Mouse (Mus musculus): ENCODE measurements at regions not wholly inside any gene's neighbourhood (a gene's known extent, or its start where the extent isn't known, plus 50 kb on each side); places are given as distances from the start of the nearest gene placed in this dataset.

DNA sequence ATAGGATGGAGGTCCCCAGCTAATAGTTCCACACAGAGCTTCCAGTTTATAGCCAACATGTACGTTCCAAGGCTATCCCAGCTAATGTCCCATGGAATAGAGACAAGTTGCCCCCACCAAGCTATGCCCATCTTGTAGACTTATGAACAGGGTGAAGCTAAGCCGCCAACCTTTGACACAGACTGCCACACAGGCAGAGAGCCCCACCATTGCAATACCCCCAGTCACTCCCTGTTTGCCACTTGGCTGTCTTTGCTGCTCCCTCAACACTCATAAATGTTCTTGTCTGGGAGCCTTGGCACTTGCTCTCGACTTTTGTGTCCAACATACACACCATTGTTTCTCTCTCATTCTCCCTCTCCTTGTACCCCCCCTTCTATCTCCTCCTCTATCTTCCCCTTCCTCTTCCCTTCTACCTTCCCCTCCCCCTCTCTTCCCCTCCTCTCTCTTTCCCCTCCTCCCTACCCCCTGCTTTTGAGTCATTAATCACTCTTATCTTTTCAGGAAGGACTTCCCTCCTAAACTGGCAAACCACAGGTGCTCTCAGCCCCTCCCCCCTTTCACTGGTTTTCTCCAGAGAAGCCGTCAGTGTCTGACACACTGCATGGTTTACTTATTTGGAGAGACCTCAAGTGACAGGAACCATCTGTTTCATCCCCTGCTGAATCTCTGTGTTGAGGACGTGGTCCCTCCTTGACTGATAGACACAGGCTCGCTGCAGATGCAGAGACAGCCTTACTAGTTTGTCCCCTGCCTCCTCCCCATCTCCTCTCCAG, 148.2 kb downstream of the Kdr start:
- in situ Hi-C loops (cut with MboI, MseI): no loop called here

DNA sequence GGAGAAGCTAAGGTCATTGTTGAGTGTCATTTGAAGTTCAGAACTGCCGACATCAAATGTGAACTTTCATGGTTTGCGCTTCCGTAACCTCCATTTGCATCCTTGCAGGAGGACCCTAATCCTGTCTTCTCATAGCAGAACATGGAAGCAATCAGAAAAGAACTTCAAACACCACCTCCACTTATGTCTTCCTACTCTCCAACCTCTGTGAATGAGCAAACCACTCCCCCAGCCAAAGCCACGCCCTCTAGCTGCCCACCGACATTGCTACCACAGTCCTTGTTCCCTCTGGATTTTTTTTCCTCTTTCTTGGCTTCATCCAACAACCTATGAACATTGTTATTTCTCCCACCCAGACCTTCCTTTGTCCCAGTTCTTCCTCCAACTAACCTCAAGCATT, 149.9 kb downstream of the Kdr start:
- in situ Hi-C loops (cut with MboI, MseI): no loop called here

DNA sequence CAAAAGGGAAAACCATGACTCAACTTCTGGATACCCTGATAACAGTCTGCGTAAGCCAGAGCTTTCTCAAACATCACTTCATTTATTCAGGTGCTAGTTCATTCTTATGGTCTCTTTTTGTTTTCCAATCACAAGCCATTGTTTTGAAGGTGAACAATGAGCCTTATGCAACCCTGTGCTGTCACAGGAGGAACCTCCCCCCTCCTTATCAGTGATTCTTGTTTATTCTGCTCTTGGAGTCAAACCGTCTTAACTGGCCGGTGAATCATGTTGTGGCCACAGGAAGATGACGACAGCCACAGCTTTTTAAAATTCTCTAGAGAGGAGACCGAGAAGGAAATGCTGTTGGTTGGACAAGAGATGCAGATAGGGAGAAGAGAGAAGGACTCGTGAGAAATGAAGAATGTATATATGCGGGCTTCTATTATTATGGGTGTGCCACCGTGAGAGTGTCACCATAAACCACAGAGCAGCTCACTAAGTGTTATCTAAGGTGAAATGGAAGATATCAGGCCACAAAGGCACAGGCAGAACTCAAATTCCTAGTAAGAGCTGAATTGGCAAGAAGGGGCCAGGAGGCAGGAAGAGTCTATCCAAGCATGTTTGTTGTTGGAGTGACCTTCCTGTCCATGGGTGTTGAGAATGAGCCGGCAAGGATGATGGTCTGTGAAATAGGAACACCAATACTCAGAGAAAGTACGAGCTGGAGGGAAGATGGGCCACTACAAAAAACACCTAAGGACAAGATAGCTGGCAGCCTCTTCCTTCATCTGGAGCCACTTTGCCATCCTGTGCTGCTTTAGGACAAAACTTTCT, 151.8 kb downstream of the Kdr start:
- in situ Hi-C loops (cut with MboI, MseI): no loop called here

DNA sequence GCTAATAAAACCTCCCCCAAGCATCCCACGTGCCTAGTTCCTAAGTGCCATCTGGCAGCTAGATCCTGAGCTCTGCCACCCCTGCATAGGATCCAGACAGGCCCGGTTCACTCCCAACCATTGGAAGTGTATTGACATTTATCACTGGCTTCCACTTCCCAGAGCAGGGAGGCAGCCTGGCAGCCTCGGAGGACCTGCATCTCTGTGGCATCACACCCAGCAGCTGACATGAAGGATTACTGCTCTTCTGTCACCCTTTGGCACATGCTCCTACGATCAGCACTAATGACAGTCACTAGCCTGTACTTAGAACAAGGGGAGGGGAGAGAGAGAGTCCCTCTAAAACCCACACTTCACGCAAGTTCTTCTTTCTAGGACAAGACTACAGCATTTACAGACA, 152.7 kb downstream of the Kdr start:
- in situ Hi-C loops (cut with MboI, MseI): no loop called here

DNA sequence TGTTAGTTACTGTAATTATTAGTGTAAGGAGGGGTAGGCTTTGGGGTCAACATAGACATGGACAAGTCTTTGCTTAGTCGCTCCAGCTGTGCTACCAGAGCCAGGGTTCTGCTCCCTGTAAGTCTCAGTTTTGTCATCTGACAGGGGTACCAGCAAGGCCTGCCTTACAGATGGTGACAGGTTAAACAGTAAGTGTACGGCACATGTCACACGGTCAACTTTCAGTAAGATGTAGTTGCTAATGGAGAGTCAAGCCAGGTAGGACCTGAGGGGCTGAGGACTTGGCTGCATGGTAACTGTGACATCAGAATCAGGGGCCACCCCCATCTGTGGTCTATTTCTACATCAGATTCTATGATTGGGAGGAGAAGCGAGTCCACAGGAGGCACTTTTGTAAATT, 153.6 kb downstream of the Kdr start:
- in situ Hi-C loops (cut with MboI, MseI): no loop called here

DNA sequence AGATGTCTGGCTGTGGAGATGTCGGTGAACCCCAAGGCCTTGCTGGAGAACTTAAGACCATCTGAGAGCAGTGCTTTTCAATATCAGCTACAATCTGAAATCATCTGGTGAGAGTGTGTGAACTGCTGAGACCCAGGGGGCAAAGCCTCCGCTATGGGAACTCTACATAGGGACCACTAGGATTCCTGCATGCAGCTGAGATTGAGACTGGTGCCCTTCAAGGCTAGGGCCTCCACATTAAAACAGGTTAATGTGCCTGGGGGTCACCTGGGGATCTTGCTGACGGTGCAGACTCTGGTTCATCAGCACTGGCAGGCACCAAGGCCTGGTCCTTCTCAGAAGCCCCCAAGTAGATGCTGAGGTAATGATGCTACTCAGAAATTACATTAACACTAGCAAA, 154.6 kb downstream of the Kdr start:
- in situ Hi-C loops (cut with MboI, MseI): no loop called here

DNA sequence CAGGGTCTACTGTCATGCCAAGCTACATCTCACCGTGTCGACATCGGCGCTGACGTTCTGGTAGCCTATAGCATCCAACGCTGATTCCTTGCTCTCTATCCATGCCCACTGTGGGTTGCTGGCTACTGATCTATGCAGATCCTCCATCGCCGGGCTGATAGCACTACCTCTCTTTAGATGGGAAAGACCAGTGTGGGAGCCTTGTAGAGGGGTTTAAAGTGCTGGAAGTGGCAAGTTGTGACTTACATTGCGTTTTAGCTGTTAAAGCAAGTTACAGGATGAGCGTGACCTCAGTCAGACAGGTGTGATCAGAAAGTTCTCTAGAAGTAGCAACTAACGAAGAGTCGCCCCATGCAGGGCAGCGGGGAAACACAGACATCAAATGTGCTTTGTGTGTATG, 160.9 kb downstream of the Kdr start:
- in situ Hi-C loops (cut with MboI, MseI): no loop called here

DNA sequence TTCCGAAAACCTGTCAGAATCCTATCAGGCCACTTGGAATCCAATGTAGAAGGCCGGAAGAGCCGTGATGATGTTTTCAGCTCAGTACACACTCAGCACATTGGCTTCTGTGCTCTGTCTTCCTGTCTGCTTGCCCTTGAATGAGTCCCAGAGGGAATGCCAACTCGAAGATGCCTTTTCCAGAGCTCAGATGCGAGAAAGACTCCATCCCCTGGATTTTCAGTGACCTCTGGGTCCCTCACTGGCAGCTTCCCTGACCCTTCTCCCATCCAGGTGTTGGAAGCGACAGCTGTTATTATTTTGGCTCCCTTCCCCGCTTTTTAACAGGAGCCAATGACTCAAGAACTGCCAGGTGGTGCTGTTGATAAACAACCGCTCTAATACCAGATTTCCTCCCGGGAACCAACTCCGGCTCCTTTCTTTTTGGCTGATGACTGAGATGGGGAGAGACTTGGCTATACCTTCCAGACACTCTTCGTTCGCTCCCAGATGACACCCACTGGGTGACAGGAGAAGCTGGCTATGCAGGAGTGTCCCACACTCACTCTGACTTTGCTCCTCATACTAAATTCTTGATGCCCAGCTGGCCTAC, 163.8 kb downstream of the Kdr start:
- in situ Hi-C loops (cut with MboI, MseI): no loop called here

DNA sequence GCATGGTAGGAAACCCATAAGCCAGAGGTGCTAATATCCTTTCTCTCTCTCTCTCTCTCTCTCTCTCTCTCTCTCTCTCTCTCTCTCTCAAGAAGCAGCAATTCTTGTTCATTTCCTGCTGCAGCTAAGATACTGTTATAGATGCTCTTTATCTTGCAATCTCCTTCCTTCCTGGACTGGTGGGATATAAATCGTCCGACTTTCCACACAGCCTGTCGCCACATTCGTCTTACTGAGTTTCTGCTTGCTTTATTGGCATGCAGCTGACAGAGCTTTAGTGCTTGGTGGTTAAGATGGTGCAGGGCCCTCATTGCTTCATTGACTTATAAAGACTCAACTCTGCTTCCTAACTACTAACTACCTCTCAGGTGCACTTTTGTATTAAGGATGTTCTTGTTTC, 165.6 kb downstream of the Kdr start:
- in situ Hi-C loops (cut with MboI, MseI): no loop called here

DNA sequence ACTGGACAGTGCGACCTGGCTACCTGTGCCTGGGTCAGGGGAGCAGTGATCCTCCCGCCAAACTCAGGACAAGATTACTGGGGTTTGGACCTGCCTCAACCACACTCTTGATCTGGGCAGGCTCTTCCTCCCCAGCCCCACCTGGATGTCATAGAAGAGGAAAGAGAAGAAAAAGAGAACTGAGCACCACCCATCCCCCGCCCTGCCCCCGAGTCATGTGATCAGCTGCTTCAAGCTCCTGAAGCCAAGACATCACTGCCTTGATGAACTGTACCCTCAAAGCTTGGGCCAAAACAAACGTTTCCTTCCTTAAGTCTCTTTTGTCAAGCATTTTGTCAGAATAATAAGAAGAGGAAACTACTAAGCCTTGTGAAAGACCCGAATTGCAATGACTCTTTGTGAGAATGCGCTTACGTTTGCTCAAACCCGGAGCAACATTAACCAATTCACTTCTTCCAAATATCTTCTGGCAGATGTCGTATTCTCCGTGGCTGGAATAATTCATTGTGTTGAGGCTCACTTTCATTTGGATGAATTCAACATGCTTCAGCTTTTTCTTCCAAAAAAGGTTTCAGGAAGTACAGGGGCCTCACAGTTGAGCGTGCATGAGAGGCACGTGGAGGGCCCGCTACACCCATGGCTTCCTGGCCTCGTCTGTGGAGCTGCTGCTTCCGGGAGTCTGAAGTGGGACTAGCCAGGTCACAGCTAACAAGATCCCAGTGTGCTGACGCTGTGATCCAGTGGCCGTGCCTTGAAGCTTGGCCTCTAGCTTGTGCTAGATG, 169.5 kb downstream of the Kdr start:
- in situ Hi-C loops (cut with MboI, MseI): no loop called here

DNA sequence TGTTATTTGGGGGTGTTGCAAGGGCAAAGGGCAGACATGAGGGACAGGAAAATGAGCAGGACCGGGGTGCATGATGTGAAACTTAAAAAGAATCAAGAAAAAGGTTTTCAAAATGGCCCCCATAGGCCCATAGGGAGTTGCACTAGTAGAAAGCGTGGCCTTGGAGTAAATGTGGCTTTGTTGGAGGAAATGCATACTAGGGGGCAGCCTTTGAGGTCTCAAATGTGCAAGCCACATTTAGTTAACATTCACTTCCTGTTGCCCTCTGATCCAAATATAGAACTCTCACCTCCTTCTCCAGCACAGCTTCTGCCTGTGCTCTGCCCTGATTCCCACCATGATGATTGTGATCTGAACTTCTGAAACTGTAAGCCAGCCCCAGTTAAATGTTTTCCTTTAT, 173.2 kb downstream of the Kdr start:
- in situ Hi-C loops (cut with MboI, MseI): no loop called here

DNA sequence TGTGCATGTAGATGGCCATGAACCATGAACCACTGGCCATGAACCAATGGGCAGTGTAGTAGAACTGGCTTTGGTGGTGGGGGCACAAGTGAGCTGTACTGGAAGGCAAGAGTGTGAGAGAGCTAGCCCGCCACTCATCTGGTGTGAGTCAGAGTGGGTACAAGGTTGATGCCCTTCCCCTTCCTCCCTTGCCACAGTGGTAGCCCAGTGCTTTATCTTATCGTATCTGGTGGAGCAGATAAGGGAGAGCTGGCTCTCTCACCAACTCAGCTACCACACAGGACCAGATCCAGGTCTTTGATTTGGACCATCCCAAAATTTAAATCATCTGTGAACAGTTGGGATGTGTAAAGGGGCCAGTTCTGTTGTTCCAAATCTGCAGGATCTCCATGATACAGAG, 173.9 kb downstream of the Kdr start:
- in situ Hi-C loops (cut with MboI, MseI): no loop called here

DNA sequence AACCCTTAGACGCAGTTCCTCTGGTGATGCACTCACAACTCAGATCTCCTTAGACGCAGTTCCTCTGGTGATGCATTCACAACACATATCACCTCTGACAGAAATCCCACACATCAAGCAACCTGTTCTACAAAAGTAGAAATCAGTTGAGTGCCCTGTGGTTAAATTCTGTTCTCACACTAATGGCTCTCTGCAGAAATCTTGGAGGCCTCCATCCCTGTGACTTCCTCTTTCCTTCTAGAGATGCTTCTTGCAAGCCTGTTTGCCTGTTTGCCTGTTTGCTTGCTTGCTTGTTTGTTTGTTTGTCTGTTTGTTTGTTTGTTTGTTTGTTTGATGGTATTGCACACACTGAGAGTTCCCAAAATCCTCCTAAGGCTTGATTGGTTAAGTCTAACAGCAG, 175.2 kb downstream of the Kdr start:
- in situ Hi-C loops (cut with MboI, MseI): no loop called here

DNA sequence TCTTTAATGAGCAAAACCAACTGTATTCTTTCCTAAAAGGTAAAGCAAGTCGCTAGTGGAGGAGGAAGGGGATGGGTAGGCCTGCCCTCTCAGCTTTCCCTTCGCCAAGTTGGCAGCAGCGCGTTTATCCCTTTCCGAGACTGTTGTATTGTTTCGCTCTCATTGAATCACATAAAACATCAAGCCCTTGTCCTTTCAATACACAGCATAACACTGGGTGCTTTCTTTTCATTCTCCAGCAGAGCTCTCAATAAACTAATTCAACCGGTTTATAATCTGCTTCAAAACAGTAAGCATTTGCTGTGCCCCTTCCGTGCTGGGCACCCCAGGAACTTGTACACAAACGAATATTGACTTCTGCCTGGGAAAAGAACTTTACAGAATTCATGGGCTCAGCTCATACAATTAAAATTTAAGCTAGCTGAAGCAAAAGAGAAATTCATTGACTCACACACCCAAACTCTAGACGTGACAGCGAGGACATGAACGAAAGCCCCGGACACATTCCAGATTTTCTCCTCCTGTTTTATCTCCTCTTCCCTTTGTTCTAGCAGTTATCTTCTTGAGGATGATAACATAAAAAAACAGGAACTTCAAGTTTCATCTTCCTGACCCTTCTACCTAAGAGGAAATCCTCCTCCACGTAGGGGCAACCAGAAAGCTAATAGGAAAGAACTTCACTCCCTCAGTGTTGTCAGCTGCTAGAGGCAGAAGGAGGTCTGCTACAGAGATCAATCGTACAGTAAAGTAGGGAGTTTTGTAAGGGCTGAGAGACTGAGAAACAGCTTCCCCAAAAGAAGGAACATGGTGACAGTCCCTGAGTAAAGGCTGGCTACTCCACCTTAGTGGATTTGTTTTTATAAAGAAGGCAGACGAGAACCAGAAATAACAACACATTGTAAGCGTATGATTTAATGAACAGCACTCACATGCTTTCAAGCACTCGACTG, 177.9 kb downstream of the Kdr start:
- in situ Hi-C loops (cut with MboI, MseI): no loop called here

DNA sequence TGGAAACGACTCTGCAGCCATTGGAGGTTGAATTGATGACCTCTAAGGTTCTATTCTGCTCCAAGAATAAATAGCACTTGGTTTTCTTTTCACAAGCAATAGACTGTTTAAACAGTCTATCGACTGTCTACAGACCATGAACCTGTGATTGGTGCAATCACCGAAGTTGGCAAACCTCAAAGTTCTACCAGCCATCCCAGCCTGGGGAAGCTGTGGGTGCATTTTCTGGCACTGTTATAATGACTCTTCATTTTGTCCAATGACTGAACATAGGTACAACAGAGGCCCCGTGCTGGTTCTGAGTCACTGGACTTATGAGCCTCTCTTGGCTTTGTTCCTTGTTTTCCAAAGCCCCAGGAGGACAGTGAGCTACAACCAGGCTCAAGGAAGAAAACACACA, 178.6 kb downstream of the Kdr start:
- in situ Hi-C loops (cut with MboI, MseI): loop anchor here in 1 of 2 experiments (10.0 kb wide), 1 partner anchor 845 kb away; no protein-coding TSS in a partner anchor

DNA sequence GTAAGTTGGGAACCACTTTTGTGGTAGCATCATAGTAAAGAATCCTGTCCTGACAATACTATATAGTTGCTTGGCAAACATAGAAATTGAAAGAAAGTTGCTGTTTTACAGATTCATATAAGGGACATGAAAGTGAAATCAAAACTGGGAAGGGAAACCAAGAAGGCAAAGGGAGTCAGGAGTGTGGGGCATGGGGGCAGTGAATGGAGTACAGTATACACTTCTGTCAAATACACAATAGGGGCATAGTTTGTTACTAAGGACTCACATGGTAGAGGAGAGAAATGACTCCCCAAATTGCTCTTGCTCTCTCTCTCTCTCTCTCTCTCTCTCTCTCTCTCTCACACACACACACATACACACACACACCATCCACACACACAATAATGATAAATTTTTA, 185.1 kb downstream of the Kdr start:
- in situ Hi-C loops (cut with MboI, MseI): loop anchor here in 1 of 2 experiments (10.0 kb wide), 1 partner anchor 838 kb away; no protein-coding TSS in a partner anchor

DNA sequence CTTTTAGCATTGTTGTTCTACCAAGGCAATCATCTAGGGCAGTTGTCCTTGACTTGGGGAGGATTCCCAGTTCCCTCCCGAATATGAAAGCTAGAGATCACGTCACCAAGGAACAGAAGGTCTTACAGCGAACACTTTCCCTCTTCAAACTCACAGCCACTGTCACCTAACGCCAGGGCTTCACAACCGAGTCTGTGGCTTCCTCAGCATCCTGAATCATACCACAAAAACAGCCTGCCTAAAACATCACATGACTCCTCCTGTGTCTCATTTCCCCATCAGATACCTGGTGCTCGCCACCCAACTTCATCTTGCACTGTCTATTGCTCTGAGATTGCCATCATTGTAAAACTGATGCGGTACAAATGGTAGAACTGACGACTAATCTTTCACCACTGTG, 186.5 kb downstream of the Kdr start:
- in situ Hi-C loops (cut with MboI, MseI): loop anchor here in 1 of 2 experiments (10.0 kb wide), 1 partner anchor 837 kb away; no protein-coding TSS in a partner anchor

DNA sequence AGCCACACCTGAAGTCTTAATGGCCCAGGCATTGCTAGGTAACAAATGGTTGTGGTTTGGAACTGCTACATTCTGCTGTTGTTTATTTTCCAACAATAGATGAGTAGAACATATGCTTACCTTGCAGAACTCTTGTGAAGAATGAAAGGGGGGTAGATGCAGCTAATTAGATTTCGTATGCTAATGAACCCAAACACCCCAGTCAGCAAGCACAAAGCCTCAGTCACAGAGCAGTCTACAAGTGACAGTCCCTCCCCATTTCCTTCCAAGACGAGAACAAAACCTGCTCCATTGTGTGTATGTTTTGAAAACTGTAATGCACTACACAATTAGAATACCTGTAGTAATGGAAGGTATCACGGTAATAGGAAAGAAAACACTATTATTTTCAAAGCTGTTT, 190.2 kb downstream of the Kdr start:
- in situ Hi-C loops (cut with MboI, MseI): no loop called here

DNA sequence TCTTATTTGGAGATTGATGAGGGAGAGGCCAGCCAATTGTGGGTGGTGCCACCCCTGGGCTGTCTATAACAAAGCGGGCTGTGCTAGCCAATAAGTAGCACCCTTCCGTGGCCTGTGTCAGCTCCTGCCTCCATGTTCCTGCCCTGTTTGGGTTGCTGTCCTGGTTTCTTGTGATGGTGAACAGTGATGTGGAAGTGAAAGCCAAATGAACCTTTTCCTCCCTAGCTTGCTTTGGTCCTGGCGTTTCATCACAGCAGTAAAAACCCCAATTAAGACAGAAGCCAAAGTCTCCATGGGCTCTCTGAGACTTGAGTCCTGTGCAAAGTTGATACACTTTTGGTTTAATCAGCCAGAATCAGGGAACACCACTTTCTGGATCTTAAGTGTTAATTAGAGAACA, 192.1 kb downstream of the Kdr start:
- in situ Hi-C loops (cut with MboI, MseI): no loop called here

DNA sequence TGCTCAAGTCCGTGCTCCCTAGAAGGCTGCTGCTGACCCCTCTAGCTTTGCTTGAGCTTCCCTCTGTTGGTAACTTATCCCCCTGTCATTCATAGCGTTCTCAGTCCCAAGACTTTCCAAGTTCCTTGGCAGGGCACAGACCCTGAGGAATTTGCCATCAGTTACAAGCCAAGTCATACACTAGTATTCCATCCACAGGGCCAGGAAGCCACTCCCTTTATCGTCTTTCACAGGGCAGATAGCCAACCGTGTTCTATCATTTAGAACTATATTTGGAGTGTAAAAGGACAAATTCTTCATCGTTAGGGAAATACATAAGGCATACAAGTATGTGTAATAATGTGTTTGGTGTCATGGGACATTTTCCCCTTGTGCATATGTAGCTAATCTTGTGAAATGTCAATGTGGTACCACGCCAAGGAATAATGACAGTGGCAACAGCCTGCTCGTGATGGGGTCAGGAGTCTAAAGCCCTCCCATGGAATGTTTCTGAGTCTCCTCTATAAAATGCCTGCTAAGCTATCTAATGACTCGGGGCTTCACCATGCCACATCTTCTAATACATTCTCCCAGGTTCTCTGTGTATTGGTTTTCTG, 193.2 kb downstream of the Kdr start:
- in situ Hi-C loops (cut with MboI, MseI): no loop called here

All from T-helper 17 cell (primary cell).